Mouse (Mus musculus) monocyte, adult 5-6 weeks (primary cell): ENCODE data around the gene Hist1h3i. TPM values are rescaled to one million over a fixed set of nuclear protein-coding genes. Genes with fewer than 3 reads are reported as not detected.
A peak's percentile ranks its signal among the peaks of the same experiment; 100 is the strongest.
"Not testable (repeated sequence)": the region's sequence is repeated elsewhere in the genome, so short reads cannot be mapped to it uniquely, and the experiment has no call there.

Experiments
- ATAC-seq: fragments of 153-309, 156-312 bp; replicated peaks from 2 replicates; pipeline ENCODE4 v1.8.0; 2017; ENCODE audit warnings: mild to moderate bottlenecking; ENCODE audit not compliant: low TSS enrichment, insufficient number of reproducible peaks, severe bottlenecking, poor library complexity, low FRiP score
- total RNA-seq: library from RNA; stranded (forward); fragments of 200-1000, 200-491, 200-594 nt; gene quantifications from 3 replicates; pipeline ENCODE4 v1.2.3, GENCODE M21; 2017

The Hist1h3i gene
- total RNA-seq, 1 experiment from 2014 or later = not detected

DNA sequence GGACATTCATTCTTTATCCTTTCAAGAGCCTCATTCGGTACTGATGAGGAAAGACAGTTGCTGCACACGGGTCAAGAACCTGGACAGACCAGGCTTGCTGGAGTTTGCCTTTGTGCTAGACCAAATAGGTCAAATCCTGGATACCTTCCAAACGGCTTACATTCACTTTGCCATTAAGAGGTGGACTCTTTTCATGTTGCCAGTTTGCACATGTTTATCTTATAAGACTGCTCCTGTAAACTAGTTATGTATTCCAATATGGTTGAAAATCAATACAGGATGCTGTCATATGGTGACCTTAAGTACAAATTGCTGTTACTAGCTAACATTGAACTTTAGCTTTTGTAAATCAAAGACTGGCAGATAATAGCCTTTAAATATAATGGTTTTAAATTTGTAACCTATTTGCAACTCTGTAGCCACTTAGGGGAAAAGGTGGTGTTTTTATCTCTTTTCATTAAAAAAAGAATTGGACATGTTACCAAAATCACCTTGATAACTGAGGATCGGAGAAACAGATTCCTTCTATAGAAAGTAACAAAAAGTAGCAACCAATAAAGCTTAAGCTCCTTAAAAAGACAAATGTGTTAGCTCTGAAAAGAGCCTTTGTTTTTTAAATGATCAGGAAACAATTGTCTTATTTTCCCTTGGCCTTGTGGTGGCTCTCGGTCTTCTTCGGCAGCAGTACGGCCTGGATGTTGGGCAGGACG, 3.2 kb upstream of the Hist1h3i start:
- no peak for ATAC-seq

DNA sequence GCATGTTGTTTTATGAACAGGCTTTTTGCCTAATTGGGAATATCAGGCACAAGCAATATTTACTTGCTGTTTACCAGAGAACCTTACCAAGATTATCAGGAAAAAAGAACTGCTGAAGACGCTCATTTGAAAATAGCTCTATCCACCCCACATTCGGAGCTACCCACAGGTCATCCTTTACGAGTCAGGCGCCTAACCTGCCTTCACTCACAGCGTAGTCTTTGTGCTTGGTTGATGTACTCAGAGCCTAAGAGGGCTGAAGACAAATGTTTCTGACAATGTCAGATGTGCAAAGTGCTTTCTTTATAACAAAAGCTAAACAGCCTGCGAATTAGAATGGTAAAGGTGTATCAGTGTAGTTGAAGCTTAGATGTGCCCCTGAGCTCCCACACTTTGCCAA, 1.1 kb upstream of the Hist1h3i start:
- ATAC-seq = no peak

DNA sequence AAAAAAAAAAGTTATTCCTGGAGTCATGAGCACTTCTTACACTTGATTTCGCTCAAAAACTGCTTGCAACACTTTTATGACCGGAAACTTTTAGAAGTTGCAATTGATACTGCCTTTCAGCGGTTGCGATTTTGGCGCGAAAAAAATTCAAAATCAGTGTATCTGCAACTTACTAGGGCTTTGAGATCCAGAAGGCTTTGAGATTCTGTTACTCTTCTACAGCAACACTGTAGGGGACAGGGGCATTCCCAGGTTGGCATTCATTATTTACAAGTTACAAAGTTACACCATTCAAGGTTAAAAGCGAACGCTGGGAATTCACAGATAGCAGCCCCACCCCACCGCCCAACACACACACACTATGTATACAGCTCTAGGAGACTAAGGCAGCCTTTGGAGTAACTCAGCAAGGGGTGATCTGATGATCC, 578 bp upstream of the Hist1h3i start:
- ATAC-seq = no peak

DNA sequence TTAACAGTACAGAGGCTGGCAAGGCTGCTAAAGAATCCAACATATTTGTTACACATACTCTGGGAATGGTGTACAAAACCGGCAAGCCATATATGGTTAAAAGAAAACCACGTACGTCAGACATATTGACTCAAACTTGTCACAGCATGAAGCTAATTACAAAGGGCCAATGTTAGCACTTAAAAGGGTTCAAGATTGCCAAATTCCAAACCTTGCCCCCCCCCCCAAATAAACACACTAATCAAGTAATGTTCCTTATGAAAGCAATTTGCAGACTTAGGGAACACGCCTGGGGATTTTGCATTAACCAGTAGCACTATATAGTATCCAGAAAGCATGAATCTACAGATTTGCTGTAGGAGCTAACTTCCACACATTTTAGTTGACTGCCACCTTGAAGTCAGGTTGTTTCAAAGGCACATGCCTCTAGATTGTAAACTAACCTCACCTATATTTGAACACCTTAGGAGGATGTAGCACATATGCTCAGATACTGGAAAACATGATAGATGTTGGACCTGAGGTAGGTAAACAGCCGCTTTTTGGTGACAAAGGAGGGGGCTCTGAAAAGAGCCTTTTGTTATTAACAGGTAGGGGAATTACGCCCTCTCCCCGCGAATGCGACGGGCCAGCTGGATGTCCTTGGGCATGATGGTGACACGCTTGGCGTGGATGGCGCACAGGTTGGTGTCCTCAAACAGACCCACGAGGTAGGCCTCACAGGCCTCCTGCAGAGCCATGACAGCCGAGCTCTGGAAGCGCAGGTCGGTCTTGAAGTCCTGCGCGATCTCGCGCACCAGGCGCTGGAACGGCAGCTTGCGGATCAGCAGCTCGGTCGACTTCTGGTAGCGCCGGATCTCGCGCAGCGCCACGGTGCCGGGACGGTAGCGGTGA, 562 bp downstream of the Hist1h3i start:
- not testable (repeated sequence) for ATAC-seq

DNA sequence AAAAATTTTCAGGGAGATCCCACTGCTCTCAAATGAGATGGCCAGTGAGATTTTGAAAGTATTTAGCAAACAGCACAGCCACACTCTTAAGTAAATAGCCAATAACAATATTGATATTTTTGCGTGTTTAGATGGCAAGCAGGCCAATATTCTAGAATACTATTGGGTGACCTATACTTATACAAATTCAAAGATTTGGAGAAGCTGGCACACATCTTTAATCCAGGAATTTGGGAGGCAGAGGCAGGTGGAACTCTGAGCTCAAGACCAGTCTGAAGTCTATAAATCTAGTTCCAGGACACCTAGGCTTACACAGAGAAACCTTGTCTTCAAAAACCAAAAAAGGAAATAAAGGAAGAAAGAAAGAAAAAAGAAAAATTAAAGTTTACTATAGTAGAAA, 1.5 kb downstream of the Hist1h3i start:
- ATAC-seq = no peak

DNA sequence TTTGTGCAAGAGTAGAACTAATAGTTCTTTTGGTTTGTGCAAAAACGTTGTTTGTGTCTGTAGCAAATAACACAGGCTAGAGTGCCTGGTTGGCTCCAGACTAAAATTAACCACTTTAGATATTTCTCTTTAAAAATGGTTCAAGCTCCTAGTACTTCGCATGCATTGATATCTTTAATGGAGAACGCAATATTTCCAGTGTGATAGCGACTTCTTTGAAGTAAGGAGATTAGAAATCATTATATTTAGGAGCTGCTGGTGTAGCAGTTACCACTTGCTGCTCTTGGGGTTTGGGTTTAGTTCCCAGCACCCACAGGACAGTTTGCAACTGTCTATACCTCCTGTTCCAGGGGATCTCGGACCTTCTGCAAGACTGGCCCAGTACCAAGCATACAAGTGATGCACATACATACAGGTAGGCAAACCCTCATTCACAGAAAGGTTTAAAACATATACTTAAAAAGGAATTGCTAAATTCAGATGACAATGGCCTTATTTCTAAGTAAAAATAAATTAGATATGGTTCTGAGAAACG, 2.1 kb downstream of the Hist1h3i start:
- ATAC-seq = no peak

DNA sequence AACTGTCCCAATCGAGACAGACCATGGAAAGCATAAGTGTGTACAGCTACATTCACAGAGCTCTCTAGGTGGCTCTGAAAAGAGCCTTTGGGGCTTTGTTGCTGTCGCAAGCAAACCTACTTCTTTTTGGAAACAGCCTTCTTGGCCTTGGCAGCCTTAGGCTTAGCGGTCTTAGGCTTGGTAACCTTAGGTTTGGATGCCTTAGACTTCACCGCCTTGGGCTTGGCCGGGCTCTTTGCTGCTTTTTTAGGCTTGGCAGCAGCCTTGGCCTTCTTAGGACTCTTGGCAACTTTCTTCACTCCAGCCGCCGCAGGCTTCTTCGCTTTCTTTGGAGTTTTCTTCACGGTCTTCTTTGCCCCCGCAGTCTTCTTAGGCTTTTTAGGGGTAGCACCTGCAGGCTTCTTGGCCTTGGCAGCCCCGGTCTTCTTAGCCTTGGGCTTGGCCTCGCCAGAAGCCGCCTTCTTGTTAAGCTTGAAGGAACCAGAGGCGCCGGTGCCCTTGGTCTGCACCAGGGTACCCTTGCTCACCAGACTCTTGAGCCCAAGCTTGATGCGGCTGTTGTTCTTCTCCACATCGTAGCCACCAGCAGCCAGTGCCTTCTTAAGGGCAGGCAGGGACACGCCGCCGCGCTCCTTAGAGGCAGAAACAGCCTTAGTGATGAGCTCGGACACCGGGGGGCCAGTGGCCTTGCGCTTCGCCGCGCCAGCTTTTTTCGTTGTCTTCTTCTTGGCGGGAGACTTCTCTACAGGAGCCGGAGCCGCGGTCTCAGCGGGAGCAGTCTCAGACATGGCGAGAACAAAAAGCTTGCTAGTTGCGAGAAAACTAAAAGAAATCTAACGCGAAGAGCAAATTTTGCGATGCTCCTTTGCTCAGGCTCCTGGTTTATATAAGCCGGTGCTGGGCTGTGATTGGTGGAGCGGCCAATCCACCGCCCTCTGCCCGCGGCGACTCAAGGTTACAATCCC, 3.1 kb downstream of the Hist1h3i start, which contains the start of gene Hist1h1b:
Hist1h1b (minus strand) TSS at position 859 of the 965 bp plus-strand sequence.
- no peak for ATAC-seq

DNA sequence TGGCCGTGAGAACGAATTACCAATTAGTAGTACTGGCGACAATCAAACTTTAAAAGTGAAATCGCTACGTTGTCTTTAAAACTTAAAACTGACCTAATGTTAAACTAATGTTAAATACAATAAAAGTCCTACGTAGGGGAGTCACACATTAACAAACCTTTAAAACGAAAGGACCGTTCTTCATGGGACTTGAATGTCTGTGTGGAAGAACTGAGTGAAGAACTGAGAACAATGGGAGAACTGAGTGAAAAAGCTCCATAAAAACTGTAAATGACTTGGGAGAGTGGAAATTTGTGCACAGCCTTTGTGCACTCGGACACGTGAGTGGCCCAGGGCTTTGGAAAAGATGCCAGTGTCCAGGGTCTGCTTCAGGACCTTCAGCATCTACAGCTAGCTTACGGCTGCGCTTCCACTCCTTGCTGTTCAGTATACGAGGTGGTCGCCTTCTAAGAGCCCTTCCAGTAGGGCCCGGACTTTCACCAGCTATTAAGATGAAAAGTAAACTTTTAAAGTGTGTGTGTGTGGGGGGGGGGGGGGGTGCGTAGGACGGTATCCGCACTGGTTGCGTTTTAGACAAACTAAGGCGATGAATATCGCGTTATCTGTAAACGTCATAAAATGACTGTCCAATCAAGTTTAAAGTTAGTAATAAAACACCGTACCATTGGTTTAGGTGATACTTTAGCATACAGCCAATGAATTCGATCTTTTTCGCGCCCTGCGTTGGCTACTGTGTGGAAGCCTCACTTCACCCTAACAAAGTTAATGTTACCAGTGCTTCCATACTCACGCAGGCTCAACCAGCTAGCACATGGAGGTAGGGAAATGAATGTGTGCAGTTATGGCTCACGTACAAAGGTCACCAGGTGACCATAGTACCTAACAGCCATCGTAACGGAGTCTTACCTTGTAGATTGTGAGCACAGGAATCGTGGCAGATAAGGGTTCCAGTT, 4.1 kb downstream of the Hist1h3i start:
- ATAC-seq = peak; percentile 93

DNA sequence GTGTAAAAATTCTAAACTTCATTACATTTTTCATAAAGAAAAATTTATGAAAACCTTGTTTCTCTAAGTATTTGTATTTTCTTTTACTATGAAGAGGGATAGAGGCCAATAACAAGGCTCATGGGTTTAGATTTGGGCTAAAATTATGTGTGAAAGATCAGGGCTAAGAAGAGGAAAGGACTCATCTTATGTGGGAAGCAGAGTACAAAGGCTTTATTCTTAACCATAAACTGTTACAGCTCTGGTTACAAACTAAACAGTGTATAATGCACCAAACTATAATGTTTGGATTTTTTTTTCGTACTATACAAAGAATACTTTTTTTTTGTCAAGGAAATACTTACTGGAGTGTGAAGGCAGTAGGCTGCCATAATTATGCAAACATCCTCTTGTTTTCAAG, 27.5 kb downstream of the Hist1h3i start:
- no peak for ATAC-seq

DNA sequence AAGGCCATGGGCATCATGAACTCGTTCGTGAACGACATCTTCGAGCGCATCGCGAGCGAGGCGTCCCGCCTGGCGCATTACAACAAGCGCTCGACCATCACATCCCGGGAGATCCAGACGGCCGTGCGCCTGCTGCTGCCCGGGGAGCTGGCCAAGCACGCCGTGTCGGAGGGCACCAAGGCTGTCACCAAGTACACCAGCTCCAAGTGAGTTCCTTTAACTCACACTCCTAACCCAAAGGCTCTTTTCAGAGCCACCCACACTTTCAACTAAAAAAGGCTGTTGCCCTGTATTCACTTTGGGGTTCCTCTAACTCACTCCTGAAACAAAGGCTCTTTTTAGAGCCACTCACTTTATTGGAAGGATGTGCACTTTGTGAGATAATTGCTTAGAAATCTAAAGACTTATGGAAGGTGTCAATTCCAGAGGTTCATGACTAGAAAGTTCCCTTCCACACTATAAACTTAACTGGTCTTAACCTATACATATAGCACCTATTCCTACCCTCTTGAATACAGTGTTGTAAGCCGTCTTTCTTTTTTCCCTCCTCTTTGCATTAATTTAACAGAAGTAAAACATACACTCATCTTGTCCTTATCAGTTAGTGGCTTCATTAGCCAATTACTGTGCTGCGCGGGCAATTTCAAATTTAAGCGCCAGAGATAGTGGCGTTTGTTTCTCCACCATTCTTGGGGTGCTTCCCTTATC, 28.7 kb downstream of the Hist1h3i start:
- not testable (repeated sequence) for ATAC-seq

DNA sequence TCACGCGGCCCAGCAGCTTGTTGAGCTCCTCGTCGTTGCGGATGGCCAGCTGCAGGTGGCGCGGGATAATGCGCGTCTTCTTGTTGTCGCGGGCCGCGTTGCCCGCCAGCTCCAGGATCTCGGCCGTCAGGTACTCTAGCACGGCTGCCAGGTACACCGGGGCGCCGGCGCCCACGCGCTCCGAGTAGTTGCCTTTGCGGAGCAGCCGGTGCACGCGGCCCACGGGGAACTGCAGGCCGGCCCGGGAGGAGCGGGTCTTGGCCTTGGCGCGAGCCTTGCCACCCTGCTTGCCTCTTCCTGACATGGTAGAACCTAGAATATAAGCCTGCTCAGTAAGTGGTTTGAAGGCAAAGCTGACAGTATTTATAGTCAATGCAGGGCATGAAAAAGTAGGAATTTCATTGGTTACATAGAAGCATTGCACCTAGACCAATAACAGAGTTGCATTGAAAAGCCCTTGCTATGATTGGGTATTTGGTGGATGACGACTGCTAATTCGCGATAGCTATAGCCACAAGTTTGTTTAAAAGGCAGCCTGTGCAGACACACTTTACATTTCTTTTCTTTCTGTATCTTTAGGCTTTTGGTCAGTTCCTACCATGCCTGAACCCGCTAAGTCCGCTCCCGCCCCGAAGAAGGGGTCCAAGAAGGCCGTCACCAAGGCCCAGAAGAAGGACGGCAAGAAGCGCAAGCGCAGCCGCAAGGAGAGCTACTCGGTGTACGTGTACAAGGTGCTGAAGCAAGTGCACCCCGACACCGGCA, 29.5 kb downstream of the Hist1h3i start, which contains the start of the genes Hist1h2ak and Hist1h2bn:
Hist1h2ak (minus strand) TSS at position 304 of the 762 bp plus-strand sequence.
Hist1h2bn (plus strand) TSS at position 600 of the 762 bp plus-strand sequence.
- ATAC-seq = peak; percentile 95

DNA sequence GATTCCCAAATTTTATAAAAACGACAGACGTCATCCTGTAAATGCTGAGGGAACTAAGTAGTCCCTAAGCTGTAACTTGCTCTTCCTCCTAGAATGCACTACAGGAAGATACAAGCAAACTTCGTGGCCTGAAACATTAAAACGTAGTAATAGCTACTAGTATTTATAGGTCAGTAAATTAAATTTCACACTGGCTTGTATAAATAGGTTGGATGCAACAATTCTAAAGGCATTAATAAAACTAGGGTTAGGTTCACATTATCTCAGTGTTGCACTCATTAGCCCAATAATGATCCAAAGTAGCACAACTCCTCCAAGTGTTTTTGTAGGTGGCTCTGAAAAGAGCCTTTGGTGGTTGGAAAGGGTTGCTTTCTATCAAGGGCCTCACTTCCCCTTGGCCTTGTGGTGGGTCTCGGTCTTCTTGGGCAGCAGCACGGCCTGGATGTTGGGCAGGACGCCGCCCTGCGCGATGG, 30.1 kb downstream of the Hist1h3i start:
- ATAC-seq = no peak

DNA sequence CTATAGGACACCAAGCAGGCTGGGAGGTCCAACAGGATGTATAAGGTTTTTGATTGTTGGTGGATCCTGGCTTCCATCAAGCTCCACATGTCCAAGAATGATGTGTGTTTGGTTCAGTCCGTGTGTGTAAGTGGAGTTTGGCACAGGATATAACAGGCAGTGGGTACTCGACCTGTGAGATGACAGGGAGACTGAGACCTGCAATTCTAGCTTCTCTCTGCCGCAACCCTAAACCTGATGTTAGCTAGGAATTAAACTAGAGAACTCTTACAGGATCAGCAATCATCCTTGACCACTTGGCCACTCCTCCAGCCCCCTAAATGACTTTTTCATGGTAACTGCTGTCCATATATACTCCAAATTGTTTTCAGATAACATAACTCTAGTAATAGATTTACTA, 30.8 kb downstream of the Hist1h3i start:
- no peak for ATAC-seq

DNA sequence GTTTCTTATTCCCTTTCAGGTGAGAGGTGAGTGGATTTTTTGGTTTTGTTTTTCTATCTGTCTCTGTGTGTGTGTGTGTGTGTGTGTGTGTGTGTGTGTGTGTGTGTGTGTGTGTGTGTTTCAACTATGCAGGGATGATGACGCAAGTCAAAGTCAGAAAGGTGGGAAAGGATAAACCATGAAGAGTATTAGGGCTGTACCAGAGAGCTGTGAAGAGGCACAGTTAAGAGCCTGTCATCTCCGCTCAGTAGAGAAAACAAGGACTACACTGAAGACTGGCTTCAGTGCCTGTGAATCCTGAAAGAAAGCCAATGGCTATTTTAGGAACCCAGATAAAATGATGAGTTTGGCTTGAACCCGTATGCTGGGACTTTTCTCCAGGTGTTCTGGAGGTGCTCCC, 31.3 kb downstream of the Hist1h3i start:
- ATAC-seq = no peak

DNA sequence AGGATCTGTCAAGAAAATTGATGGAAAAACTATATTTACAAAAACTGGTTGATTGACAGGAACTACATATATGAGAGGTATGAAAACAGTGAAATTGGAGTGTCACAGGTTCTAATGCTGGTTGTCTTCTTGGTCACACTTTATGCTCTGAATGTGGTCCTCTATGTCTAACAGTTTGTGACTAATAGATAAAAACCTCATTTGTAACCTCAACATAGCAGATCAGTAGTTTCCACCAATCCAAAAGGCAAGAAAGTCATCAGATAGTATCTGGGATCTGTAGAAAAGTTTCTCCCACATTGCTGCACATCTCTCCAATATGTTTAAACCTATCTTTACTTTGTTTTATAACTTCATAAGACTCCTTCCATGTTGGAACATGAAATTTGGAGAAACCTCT, 31.8 kb downstream of the Hist1h3i start:
- no peak for ATAC-seq
